Mouse (Mus musculus) megakaryocyte, embryonic 14.5 days (primary cell): ENCODE data around the gene Plet1.

Experiments used
- FLI1 ChIP-seq: IDR thresholded peaks from 2 replicates; pipeline ENCODE4 v1.6.1; 2012; ENCODE audit warnings: low read length, inconsistent platforms, mixed read lengths
- GATA1 ChIP-seq: IDR thresholded peaks from 3 replicates; pipeline ENCODE4 v1.6.1; 2012; ENCODE audit warnings: mixed read lengths, low read length, inconsistent platforms, borderline replicate concordance

- TF ChIP-seq GATA1 (no peak), FLI1 (no peak)
Observed at GRCm38 (mm10) chr9:50536603-50537135, 42.3 kb downstream of the Plet1 start.
